Mouse (Mus musculus) limb, embryonic 14.5 days (tissue): ENCODE measurements at regions not wholly inside any gene's neighbourhood (a gene's known extent, or its start where the extent isn't known, plus 50 kb on each side); places are given as distances from the start of the nearest gene placed in this dataset.

Experiments used
- ATAC-seq: fragments of 200-750 bp; cut with Nextera tagmentation; 2 replicates; pipeline ENCODE4 v1.8.0; 2017; ENCODE audit warnings: low read depth, moderate number of reproducible peaks, moderate TSS enrichment; ENCODE audit not compliant: low FRiP score
- DNase-seq: peaks from one replicate; pipeline ENCODE4 v3.0.0-alpha.2; 2015; ENCODE audit warnings: low spot score
- H3K27ac ChIP-seq: fragments of 300-500 bp; sonication (generic); replicated peaks from 2 replicates; pipeline ENCODE4 v1.5.1; 2014; ENCODE audit warnings: low read depth, mild to moderate bottlenecking, low read length, moderate library complexity, mixed read lengths
- H3K27me3 ChIP-seq: fragments of 300-500 bp; sonication (generic); 2 replicates; pipeline ENCODE4 v1.6.1; 2014; ENCODE audit warnings: low read length, mixed read lengths; ENCODE audit not compliant: control insufficient read depth, insufficient read depth
- H3K36me3 ChIP-seq: fragments of 300-500 bp; sonication (generic); 2 replicates; pipeline ENCODE4 v1.6.1; 2014; ENCODE audit warnings: mild to moderate bottlenecking, low read length, moderate library complexity, mixed read lengths; ENCODE audit not compliant: control insufficient read depth, insufficient read depth
- H3K4me1 ChIP-seq: fragments of 300-500 bp; sonication (generic); 2 replicates; pipeline ENCODE4 v1.6.1; 2014; ENCODE audit warnings: antibody characterized with exemption, low read length, mixed read lengths; ENCODE audit not compliant: control insufficient read depth, insufficient read depth
- H3K4me2 ChIP-seq: fragments of 300-500 bp; sonication (generic); replicated peaks from 2 replicates; pipeline ENCODE4 v1.6.1; 2014; ENCODE audit warnings: low read depth, mild to moderate bottlenecking, low read length, moderate library complexity; ENCODE audit not compliant: severe bottlenecking
- H3K4me3 ChIP-seq: fragments of 300-500 bp; sonication (generic); replicated peaks from 2 replicates; pipeline ENCODE4 v1.5.1; 2014; ENCODE audit warnings: low read length
- H3K9ac ChIP-seq: fragments of 300-500 bp; sonication (generic); 2 replicates; pipeline ENCODE4 v1.6.1; 2014; ENCODE audit warnings: mild to moderate bottlenecking, low read depth, low read length, moderate library complexity; ENCODE audit not compliant: severe bottlenecking
- H3K9me3 ChIP-seq: fragments of 300-500 bp; sonication (generic); 2 replicates; pipeline ENCODE4 v1.6.1; 2016; ENCODE audit warnings: low read length; ENCODE audit not compliant: control insufficient read depth
- POLR2A ChIP-seq: fragments of 200-500 bp; IDR thresholded peaks from 2 replicates; pipeline ENCODE4 v1.8.0; 2012; ENCODE audit warnings: inconsistent platforms, mild to moderate bottlenecking, moderate library complexity, borderline replicate concordance; ENCODE audit not compliant: insufficient read depth, insufficient read length; ENCODE audit errors: extremely low read depth
- WGBS: fragments of 180-500 bp; shearing (Covaris S2); extraction: QIAGEN DNeasy Blood & Tissue Kit; methylation state at CpG from one replicate; pipeline ENCODE4 v1.1.7; 2014; 5-methylcytosine and 5-hydroxymethylcytosine counted together

GRCm38 (mm10) chr13:107897184-107897583 lies 147.1 kb upstream of the Smim15 start:
- no peak for TF ChIP-seq POLR2A
- H3K4me1 ChIP-seq: peaks cover 5% of the 10 kb centered on the region; the same call in 1 of the 2 replicates
- H3K36me3 ChIP-seq: no peaks in the 10 kb centered on the region
- 59% methylated on average over 3 of the region's 3 CpGs for WGBS
- H3K27ac ChIP-seq: no peak overlapping the region
- H3K4me2 ChIP-seq: no peak overlapping the region
- no peak overlapping the region for H3K9ac ChIP-seq
- no peak for DNase-seq
- no peaks in the 10 kb centered on the region for H3K9me3 ChIP-seq
- H3K4me3 ChIP-seq: no peak overlapping the region
- peaks cover 4% of the 10 kb centered on the region; the same call in 1 of the 2 replicates for H3K27me3 ChIP-seq
- ATAC-seq: no peak

- DNase-seq (no peak), ATAC-seq (no peak)
- 89% methylated on average over 8 of the region's 8 CpGs for WGBS
Observed at GRCm38 (mm10) chr13:107893581-107894183, 150.6 kb upstream of the Smim15 start.

GRCm38 (mm10) chr13:107893081-107893480 lies 151.2 kb upstream of the Smim15 start:
- Histone ChIP-seq H3K4me3 (no peak overlapping the region), H3K9me3 (no peaks in the 10 kb centered on the region), H3K27ac (no peak overlapping the region), H3K36me3 (no peaks in the 10 kb centered on the region), H3K4me1 (0 out of 2 replicates have a peak, but pooled peaks cover 4% of the 10 kb centered on the region), H3K4me2 (no peak overlapping the region), H3K27me3 (peaks cover 5% of the 10 kb centered on the region; the same call in 1 of the 2 replicates), H3K9ac (no peak overlapping the region)
- no peak for TF ChIP-seq POLR2A
- DNase-seq: no peak
- no peak for ATAC-seq
- 80% methylated on average over 4 of the region's 4 CpGs for WGBS

More at GRCm38 (mm10) chr13:107893581-107894183, 150.6 kb upstream of the Smim15 start:
- Histone ChIP-seq H3K27me3 (peaks cover 5% of the 10 kb centered on the region; the same call in 1 of the 2 replicates), H3K36me3 (no peaks in the 10 kb centered on the region), H3K27ac (no peak overlapping the region), H3K9me3 (no peaks in the 10 kb centered on the region), H3K4me2 (no peak overlapping the region), H3K4me3 (no peak overlapping the region), H3K4me1 (0 out of 2 replicates have a peak, but pooled peaks cover 4% of the 10 kb centered on the region), H3K9ac (no peak overlapping the region)
- TF ChIP-seq POLR2A: no peak

GRCm38 (mm10) chr13:107891946-107892345 lies 152.3 kb upstream of the Smim15 start:
- no peak for TF ChIP-seq POLR2A
- H3K9ac ChIP-seq: peak overlapping the region; percentile 76; the same call in 1 of the 2 replicates
- H3K27me3 ChIP-seq: peaks cover 5% of the 10 kb centered on the region; the same call in 1 of the 2 replicates
- no peaks in the 10 kb centered on the region for H3K36me3 ChIP-seq
- H3K4me3 ChIP-seq: peak overlapping the region; percentile 73
- DNase-seq (no peak), ATAC-seq (no peak)
- no peak overlapping the region for H3K27ac ChIP-seq
- WGBS: 12% methylated on average over 11 of the region's 11 CpGs
- H3K4me1 ChIP-seq: peaks cover 4% of the 10 kb centered on the region; the same call in 1 of the 2 replicates
- no peaks in the 10 kb centered on the region for H3K9me3 ChIP-seq
- peak overlapping the region; percentile 77 for H3K4me2 ChIP-seq

GRCm38 (mm10) chr13:107890866-107891821 lies 153.1 kb upstream of the Smim15 start:
- H3K4me1 ChIP-seq: peaks cover 4% of the 10 kb centered on the region; the same call in 1 of the 2 replicates
- H3K4me2 ChIP-seq: peak overlapping the region; percentile 77
- WGBS: under 1% methylated on average over 82 of the region's 95 CpGs
- no peaks in the 10 kb centered on the region for H3K36me3 ChIP-seq
- H3K27ac ChIP-seq: peak overlapping the region; percentile 89
- DNase-seq: peak; percentile 52
- ATAC-seq: peak; percentile 2; the same call in 1 of the 2 replicates
- no peaks in the 10 kb centered on the region for H3K9me3 ChIP-seq
- H3K9ac ChIP-seq: peak overlapping the region; percentile 76
- peak overlapping the region; percentile 73 for H3K4me3 ChIP-seq
- TF ChIP-seq POLR2A: 0 out of 2 replicates have a peak, but pooled peaks have one; percentile 22
- H3K27me3 ChIP-seq: peaks cover 5% of the 10 kb centered on the region; the same call in 1 of the 2 replicates
